Mouse (Mus musculus) bone marrow macrophage, adult 2 months (primary cell): Measurements from ENCODE around the gene Cemip2.

Experiments
- CTCF ChIP-seq: IDR thresholded peaks from 2 replicates; pipeline ENCODE4 v1.5.1; 2012; ENCODE audit warnings: low read depth, mild to moderate bottlenecking, low read length, moderate library complexity
- POLR2A ChIP-seq: IDR thresholded peaks from 2 replicates; pipeline ENCODE4 v1.6.1; 2012; ENCODE audit warnings: mild to moderate bottlenecking, low read depth, low read length, borderline replicate concordance

GRCm38 (mm10) chr19:21818021-21818725 is 40.0 kb downstream of the Cemip2 start:
- no peak for TF ChIP-seq POLR2A
- no peak for TF ChIP-seq CTCF
